Mouse (Mus musculus) myocyte (in vitro differentiated cells): ENCODE data around the gene Slc24a2.

Experiments
- CEBPB ChIP-seq: IDR thresholded peaks from 2 replicates; pipeline ENCODE4 v1.6.1; 2011; ENCODE audit warnings: mild to moderate bottlenecking, moderate library complexity; ENCODE audit not compliant: poor library complexity, insufficient read depth, severe bottlenecking
- E2F4 ChIP-seq: IDR thresholded peaks from one replicate; pipeline ENCODE4 v1.6.1; 2011; ENCODE audit warnings: mild to moderate bottlenecking, control low read depth, moderate library complexity; ENCODE audit not compliant: insufficient read depth
- MAX ChIP-seq: IDR thresholded peaks from one replicate; pipeline ENCODE4 v1.6.1; 2011; ENCODE audit warnings: low read depth, mild to moderate bottlenecking, control low read depth
- MYOD1 ChIP-seq, 3 experiments: IDR thresholded peaks; one replicate each; pipeline ENCODE4 v1.6.1; 2011; ENCODE audit warnings: control low read depth in 2 of 3, low read depth in 2 of 3, mild to moderate bottlenecking in 2 of 3, moderate library complexity in 1 of 3; ENCODE audit not compliant: insufficient read length in 2 of 3, control insufficient read depth in 1 of 3
- POLR2A ChIP-seq: IDR thresholded peaks from one replicate; pipeline ENCODE4 v1.6.1; 2011; ENCODE audit warnings: low read depth, mild to moderate bottlenecking, control low read depth, moderate library complexity; ENCODE audit not compliant: insufficient read length
- POLR2AphosphoS2 ChIP-seq: IDR thresholded peaks from one replicate; pipeline ENCODE4 v1.6.1; 2011; ENCODE audit warnings: low read depth, control low read depth; ENCODE audit not compliant: insufficient read length
- REST ChIP-seq: IDR thresholded peaks from one replicate; pipeline ENCODE4 v1.6.1; 2011; ENCODE audit warnings: mild to moderate bottlenecking, control low read depth, moderate library complexity; ENCODE audit not compliant: insufficient read depth, insufficient read length
- TCF12 ChIP-seq: IDR thresholded peaks from one replicate; pipeline ENCODE4 v1.6.1; 2011; ENCODE audit warnings: mild to moderate bottlenecking, control low read depth; ENCODE audit not compliant: poor library complexity, insufficient read depth, severe bottlenecking
- TCF3 ChIP-seq: IDR thresholded peaks from one replicate; pipeline ENCODE4 v1.6.1; 2011; ENCODE audit warnings: low read depth, control low read depth; ENCODE audit not compliant: insufficient read length
- USF1 ChIP-seq: IDR thresholded peaks from one replicate; pipeline ENCODE4 v1.6.1; 2011; ENCODE audit warnings: low read depth, mild to moderate bottlenecking, control low read depth, moderate library complexity

DNA sequence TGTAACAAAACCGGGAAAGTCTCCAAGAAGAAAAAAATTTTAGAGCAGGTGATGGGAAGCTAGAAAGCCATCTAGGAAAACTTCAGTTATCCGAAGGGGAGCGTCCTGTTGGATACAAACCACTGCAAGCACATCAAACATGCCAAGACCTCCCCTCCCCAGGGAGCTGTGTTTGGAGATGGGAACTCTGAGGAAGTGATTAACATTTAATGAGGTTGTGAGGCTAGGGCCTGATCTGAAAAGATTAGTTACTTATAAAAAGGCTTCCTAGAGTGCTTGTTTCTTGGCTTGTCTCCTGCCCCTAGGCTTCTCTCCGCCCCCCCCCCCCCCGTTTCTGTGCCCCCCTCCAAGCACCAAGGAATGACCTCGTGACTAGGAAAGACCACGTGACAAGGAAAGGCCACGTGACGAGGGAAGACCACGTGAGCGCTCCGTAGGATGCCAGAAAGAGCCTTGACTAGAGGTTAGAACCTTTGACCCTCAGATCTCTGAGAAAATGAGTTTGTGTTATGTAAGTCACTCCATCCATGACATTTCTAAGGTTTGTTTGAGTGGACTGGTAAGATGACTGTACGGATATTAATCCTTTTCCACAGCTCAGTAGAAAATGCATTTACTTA is 210.7 kb downstream of the Slc24a2 start:
- no peak for TF ChIP-seq POLR2A
- no peak for TF ChIP-seq REST
- no peak for TF ChIP-seq TCF12
- TF ChIP-seq POLR2AphosphoS2, result no peak
- no peak for TF ChIP-seq USF1
- no peak for TF ChIP-seq MYOD1 (IDR thresholded peaks at IDR 0.05; ENCODE audit: control insufficient read depth in 1 of 3, insufficient read length in 2 of 3, low read depth in 2 of 3)
- TF ChIP-seq MAX, result no peak
- TF ChIP-seq CEBPB, result no peak
- TF ChIP-seq E2F4, result no peak
- no peak for TF ChIP-seq TCF3
